Mouse (Mus musculus): ENCODE data around the gene Trpc1.

Gene Trpc1

DNA sequence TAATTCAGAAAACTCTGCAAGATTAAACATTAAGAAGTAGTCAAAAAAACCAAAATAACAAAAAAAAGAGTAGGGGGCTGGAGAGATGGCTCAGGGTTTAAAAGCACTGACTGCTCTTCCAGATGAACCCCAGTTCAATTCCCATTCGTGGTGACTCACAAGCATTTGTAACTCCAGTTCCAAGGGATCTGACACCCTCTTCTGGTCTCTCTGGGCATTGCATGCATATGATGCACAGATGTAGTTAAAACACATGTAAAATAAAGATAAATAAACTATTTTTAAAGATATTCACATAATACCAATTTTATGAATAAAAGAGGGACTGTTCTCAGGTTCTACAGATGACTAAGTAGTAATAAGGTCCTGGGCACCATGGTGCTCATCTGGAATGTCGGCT, 52.4 kb downstream of the Trpc1 start:
- no peak for DNase-seq (ENCODE audit: low read depth in 2 of 2, low spot score in 2 of 2)

DNA sequence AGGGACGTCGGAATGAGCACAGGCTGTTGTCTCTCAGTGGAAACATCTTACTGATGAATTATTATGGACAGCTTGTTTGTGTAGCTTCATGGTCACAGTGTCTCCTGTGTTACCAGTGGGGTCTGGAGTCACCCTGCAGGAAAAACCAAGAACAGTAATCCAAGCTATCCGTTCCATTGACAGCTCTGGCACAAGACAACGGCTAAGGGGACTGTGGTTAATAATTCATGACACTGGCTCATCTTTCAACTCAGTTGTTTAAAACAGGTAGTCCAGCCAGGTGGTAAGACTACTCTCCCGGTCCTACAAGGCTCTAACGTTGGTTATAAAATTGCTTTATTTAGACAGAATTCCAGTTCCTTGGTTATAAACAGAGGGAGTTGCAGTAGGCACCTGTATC, 53.6 kb downstream of the Trpc1 start:
- no peak for DNase-seq (ENCODE audit: low read depth in 2 of 2, low spot score in 2 of 2)

DNA sequence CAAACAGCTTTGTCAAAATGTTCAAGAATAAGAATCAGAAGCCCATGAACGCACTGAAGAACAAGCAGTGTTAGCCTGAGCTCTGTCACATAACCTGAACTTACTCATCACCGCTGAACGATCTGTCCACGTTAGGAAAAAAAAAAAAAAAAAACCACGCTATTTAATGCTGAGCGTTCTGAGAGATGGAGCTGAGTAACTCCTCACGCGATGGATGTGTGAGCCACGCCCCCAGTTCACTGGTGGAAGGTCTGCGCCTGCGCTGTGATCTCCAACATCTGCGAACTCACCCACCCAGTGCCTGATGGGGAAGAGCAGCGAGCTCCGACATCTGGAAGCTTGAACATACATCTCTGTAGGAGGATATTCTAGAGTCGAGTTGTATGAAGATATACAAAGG, 55.2 kb downstream of the Trpc1 start:
- no peak for DNase-seq (ENCODE audit: low read depth in 2 of 2, low spot score in 2 of 2)

DNA sequence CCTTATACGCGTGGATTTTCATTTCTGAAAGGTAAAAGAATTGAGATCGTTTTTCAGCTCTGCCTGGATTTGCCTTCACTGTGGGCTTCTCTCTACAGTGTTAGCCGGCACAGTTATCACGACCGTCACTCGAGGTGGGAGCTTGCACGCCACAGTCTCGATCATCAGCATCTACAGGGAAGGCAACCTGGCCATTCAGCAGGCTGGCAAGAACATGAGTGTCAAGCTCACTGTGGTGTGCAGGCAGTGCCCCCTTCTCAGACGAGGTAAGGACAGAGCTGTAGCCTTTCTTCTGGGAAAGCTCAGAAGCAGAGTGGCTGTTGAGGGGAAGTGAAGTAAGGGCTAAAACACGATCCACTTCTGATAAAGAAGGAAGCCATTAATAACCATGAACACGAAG, 55.6 kb downstream of the Trpc1 start:
- DNase-seq (ENCODE audit: low read depth in 2 of 2, low spot score in 2 of 2), result no peak

DNA sequence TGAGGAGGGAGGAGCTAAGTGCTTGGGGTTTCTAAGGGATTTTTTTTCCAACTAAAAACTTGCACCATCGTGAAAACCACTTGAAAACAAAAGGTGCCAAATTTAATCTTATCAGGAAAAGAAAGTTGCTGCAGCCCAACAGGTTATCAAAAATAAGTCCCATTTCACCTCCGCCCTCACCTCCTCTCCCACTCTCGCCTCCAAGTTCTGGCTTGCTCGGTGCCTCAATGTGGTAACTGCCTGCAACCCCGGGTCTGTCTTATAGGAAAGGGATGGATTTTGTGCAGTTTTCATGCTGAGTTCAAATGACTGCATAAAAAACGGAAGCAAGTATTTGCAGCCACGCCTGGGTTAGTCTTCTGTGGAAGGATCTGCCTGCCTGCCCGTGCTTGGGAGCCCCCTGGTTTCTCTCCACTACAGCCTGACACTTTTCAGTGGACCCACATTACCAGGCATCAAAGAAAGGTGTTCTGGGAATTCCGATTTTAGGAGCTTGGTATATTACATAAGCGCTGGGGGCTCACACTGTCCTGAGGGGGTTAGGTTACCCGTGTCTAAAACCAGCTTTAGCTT, 56.6 kb downstream of the Trpc1 start:
- no peak for DNase-seq (ENCODE audit: low read depth in 2 of 2, low spot score in 2 of 2)

DNA sequence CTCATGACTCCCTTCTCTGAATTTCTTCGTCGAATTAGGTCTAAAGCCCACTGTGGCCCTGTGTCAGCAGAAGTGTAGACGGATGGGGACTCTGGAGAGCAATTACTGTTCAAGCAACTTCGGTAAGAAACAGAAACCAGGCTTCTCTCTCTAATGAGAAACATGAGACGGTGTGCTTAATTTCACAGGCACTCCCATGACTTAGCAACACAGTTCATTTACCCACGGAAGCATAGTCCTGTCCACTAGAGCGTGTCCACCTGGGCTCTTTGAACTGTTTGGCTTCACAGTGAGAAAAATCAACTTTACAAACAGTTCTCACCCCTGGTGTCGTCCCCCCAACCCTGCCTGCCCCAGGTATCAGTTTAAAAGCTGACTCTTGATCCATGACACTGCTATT, 57.4 kb downstream of the Trpc1 start:
- DNase-seq (ENCODE audit: low read depth in 2 of 2, low spot score in 2 of 2), result no peak

DNA sequence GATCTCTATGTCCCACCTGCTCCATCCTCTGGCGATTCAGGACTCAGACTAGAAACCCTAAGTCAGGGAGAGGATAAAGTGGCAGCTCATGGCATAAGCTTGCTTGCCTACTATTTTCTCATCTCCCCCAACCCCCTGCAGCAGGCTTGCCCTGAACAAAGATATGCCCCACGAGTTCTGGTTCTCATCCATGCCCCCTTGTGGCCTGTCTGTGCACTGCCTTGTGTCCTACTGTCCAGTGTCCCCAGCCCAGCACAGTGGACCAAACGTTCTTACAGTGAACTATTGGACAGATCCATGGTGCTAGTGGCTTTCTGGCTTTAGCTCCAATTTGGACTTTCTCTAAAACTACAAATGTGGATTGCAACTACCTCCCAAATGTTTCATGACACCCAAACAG, 62.1 kb downstream of the Trpc1 start:
- DNase-seq (ENCODE audit: low read depth in 2 of 2, low spot score in 2 of 2), result no peak

DNA sequence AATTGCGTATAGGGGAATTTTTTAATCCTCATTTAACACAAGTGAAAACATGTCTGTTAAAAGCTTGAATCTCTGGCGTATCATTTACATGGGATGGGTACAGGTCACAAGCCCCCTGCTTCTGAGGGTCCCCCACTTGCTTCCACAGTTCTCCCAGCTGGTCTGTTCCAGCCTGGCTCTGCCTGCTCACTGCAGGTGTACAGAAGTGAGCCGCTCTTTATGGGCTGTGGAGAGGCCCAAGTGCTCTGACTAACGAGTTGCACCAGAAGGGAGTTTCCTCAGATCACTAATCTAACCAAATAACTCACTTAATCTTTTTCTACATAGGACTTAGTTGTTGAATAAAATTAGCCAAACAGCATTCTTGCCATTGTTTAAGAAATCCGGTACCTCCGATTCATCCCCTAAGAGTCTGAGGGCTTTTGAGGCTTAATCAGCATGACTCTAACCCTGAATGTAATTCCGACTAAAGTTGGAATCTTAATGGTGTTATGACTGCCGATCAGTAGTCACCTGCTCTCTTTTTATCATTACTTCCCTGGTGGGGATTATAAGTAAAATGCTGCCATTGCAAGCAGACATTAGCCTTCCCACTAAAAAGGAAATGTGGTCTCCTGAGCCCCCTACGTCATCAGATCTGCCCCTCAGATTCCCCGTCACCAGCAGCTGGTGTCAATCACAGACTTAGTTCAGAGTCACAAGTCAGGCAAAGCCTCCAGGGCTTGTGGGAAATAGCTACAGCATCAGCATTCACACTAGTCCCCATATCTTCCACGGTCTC, 64.3 kb downstream of the Trpc1 start:
- DNase-seq (ENCODE audit: low read depth in 2 of 2, low spot score in 2 of 2), result no peak

DNA sequence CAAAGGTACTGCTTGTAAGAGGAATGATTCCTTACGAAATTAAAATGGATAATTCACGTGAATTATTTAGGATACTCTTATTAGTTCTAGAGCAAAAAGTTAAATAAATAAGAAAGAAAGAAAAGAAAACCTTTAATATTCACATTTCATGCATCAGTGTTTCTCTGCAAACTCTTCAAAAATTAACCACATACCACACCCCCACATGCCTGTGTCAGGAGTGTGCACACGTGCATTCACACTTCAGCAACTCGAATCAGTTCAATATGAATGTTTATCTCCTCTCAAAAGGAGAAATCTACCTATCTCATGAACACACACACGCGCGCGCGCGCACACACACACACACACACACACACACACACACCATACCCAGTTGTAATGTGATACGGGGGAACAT, 69.5 kb downstream of the Trpc1 start:
- DNase-seq (ENCODE audit: low read depth in 2 of 2, low spot score in 2 of 2), result no peak

DNA sequence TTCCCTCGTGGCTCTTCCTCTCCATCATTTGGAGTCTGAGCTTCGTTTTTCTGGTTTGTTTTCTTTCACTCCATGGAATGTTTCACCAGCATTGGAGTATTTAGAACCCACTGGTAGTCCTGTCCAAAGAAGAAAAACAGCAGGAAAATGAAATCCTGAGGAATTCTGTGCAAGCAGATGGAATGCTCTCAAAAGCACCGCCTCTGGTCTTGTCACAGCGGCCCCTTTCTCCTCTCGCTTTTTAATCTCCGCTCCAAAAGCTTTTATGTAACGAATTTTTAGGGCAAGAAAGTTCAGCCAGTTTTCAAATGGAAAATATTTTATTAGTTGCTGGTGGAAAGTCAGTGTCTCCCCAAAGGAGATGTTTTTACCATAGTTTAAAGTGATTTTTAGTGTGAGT, 70.2 kb downstream of the Trpc1 start:
- DNase-seq (ENCODE audit: low read depth in 2 of 2, low spot score in 2 of 2), result no peak

DNA sequence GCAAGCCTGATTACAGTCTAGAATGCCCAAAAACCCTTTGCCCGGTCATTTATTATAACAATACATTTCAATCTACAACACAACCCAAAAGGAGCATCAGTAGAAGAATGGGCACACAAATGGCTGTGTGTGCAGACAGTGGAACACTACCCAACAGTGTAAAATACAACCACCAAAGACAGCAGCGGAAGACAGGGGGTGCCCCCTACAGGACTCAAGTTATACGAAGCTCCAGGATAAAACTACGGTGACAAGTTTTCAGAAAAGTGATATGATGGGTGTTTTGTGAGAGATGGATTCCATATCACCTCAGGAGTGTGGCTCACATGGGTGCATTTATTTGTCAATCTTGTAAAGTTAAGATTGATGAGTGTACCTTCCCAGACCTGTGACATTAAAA, 74.2 kb downstream of the Trpc1 start:
- no peak for DNase-seq (ENCODE audit: low read depth in 2 of 2, low spot score in 2 of 2)

DNA sequence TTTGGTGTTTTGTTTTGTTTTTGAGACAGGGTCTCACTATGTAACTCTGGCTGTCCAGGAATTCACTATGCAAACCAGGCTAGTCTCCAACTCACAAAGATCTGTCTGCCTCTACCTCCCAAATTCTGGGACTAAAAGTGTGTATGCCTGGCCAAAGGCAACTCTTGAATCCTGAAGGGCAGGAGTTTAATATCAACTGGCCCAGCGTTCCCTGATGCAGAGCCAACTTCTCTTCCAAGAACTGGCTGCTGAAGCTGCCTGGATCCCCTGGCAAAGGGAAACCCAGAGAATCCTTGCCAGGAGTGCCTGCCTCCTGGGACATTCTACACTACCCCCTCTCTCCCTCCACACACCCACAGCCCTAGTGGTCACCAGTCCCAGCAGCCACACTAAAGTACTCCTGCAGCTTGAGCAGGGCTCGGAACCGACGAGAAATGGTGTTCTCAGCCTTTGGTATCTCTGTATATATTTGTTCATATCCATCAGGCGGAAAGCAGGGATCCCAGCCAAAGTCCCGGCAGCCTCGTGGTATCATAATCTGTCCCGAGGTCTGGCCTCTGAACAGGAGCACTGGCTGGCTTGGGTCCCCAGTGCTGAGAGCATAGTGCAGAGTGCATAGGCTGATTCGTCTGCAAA, 75.0 kb downstream of the Trpc1 start:
- no peak for DNase-seq (ENCODE audit: low read depth in 2 of 2, low spot score in 2 of 2)

DNA sequence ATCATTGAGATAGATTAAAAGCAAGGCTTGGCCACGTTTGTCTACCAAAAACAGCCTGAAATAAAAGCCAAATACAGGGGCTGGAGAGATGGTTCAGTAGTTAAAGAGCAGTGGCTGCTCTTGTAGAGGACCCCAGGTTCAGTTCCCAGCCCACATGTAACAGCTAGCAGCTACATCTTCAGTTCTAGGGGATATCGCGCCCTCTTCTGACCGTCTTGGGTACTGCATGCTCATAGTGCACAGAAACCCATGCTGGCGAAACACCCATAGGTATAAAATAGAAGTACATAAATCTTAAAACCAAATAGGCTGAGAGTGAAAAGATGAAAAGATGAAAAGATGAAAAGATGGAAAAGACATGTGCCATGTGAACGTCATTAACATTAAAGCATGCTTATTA, 77.4 kb downstream of the Trpc1 start:
- DNase-seq (ENCODE audit: low read depth in 2 of 2, low spot score in 2 of 2), result no peak

DNA sequence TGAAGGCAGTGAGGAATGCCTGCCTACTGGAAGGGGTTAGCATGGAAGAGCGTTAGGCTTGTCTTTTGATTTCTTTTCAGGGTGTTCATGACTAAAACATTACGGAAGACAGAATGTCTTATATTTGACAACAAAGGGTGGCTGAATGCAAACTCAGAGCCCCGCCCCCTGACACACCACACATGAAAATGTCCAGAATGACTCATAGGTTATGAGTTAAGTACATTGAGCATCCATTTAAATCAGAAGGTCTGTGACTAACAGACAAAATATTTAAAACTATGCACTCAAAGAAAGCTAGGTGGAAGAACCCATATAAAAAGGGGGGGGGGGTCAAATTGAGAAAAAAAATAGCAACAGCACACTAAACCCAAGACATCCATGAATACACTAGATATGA, 77.8 kb downstream of the Trpc1 start:
- DNase-seq (ENCODE audit: low read depth in 2 of 2, low spot score in 2 of 2), result no peak

DNA sequence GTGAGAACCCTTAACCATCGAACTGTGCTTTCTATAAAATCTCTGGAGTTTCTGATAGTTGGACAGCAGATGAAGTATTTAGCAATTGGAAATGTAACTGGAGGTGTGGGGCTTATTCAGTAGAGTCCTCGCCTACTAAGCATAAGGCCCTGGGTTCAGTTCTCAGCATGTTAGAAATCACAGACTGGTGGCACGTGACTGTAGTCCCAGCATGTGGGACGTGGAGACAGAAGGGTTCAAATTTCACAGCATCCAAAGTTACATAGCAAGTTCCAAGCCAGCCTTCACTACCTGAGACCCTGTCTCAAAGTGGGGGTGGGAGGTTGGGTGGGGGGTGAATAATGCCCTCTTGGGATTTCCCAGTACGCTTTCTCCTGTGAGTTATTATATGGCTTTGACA, 81.9 kb downstream of the Trpc1 start:
- DNase-seq (ENCODE audit: low read depth in 2 of 2, low spot score in 2 of 2), result no peak

DNA sequence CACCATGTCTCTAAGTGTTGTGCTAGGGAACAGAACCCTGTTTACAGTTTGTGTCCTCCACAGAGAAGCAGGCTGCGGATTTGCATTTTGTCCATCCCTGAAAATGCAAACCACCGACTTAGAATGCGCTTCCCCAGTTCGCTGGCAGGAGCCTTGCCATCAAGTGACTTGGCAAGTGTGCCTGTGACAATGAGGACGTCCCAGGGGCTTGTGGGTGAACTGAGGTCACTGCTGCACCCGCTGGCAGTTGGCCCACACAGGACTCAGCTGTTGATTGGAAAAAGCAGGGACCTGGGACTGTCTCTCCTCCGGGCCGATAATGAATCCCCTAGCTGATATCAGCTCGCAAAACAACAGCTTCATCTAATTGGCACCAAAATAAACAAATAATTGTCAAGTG, 82.3 kb downstream of the Trpc1 start:
- no peak for DNase-seq (ENCODE audit: low read depth in 2 of 2, low spot score in 2 of 2)

DNA sequence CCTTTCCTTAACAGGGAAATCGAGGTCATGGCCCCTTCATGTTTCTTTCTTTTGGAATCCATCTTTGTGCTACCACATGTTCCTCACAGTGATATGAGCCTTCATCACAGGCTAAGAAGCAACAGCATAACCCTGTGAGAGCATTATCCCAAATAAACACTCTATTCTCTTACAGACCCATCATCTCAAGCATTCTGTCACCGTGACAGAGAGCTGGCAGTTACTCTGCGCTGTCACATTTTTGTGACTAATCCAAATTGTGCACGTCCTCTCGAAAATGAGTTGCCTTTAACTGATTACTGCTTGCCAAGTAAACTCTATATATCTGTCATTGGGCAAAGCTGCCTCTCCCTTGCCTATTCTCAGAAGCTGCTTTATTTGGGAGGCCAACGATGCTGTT, 84.3 kb downstream of the Trpc1 start:
- DNase-seq (ENCODE audit: low read depth in 2 of 2, low spot score in 2 of 2), result no peak

DNA sequence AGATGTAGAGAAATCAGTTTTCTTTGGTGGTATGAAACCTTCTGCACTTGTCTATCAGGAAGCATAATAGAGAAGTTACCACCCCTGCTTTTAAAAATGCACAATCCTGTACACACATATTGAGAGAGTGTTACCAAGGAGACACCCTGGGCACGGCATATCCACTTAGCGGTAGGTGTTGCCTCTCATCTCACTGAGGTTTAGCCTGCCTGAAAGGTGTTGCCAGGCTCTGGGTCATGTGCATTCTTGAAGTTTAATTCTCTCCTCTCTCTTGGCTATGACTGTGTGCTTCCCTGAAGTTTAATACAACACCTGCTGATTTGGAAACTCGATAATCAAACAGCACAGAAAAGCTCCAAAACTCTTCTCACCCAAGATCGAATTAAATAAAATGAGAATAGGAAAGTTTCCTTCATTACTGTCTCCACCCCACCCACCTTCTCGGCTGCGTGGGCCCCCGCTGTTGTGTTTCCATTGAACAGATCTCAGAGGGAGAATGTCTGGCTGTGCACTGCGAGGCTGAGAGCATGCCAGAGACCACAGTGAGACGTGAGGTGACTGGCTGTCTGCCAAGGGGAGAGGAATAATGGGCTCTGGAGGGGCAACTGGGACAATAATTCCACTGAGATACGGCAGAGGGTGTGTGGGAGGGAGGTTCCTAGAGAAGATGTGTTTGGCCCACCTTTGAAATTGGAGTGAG, 85.7 kb downstream of the Trpc1 start:
- no peak for DNase-seq (ENCODE audit: low read depth in 2 of 2, low spot score in 2 of 2)

DNA sequence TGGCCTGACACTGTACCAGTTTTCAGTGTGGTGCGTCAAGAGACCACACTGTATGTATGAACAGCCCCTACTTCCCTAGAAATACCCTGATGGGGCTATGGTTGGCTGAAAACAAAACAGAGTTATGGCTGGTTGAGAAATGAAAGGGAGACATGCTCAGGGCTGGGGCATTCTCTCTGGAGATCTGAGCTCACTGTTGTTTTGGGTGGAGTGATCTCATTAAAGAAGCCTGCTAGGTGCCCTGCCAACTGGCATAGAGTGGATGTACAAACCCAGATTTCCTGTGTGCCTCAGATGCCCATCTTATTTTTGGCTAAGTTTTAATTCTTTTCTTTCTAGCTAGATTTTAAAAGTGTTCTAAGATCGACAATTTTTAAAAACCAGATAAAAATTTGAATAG, 92.2 kb downstream of the Trpc1 start:
- DNase-seq (ENCODE audit: low read depth in 2 of 2, low spot score in 2 of 2), result no peak
